Mouse (Mus musculus): Measurements from ENCODE around the gene Ube2q1.

Ube2q1 gene

DNA sequence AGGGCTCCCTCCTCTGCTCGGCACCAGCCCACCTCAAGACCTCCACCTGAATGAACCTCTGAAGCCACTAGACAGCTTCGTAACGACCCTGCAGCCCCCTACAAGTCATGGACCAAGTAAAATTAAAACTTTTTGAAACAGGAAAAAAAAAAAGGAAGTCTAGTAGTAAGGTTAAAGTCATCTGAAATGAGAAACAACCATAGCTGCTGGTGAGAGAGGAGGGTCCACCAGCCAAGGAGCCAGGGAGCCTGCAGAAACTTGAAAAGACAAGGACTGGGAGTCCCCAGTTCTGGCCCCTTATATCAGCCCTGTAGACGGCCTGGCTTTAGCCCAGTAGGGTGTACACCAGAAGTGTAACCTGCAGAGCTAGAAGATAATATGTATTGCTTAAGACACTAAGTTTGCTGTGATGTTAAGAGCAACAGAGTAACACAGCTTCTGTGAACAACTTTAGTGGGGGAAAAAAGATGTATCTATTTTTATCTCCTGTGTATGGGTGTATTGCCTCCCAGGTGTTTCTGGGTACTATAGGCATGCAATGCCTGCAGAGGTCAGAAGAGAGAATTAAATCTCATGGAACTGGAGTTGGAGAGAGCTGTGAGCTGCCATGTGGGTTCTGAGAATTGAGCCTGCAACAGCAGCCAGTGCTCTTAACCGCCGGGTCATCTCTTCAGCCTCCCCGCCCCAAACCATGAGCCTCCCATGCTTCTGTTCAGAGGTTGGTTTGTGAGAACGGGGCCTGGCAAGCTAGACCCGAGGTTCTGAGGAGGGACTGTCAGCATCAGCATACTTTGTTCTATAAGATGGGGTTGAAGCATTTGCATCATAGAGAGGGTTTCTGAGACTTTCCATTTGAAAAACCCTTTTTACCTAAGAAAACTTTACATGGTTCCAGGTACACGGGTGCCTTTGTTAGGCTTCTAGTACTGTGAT lies 48.4 kb downstream of the Ube2q1 start:
- DNase-seq: no peak

DNA sequence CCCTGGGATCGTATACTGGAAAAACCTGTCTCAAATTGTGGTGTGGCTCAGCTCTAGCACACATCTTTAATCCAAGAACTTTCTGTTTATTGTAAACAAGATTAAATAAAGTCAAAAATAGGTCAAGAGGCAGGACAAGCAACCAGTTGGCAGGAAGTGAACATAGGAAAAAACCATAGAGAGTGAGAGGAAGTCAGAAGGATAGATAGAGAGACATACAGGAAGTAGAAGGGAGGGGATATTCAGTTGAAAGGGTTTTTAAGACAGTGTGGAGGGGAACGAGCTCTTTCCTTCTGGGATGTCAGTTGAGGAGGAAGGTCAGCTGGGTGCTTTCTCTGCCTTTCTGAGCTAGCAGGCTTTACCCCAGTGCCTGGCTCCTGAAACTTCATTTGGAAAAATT lies 50.2 kb downstream of the Ube2q1 start:
- DNase-seq: no peak

DNA sequence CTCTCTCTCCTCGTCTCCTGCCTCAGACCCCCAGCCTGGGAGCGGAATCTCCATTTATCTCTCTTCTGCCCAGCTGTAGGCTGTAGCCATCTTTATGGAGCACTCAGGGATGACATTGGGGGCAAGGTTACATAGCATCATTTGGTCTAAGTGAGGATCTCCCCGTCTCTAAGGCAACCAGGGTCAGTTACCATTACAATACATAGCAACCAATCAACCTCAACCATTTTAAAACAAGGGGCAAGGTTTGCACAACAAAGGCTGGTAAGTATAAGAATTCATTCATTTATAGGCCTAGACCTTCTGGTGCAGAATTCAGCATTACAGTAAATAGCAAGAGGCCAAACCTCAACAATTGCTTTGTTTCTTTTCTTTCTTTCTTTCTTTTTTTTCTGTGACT lies 52.9 kb downstream of the Ube2q1 start:
- no peak for DNase-seq

DNA sequence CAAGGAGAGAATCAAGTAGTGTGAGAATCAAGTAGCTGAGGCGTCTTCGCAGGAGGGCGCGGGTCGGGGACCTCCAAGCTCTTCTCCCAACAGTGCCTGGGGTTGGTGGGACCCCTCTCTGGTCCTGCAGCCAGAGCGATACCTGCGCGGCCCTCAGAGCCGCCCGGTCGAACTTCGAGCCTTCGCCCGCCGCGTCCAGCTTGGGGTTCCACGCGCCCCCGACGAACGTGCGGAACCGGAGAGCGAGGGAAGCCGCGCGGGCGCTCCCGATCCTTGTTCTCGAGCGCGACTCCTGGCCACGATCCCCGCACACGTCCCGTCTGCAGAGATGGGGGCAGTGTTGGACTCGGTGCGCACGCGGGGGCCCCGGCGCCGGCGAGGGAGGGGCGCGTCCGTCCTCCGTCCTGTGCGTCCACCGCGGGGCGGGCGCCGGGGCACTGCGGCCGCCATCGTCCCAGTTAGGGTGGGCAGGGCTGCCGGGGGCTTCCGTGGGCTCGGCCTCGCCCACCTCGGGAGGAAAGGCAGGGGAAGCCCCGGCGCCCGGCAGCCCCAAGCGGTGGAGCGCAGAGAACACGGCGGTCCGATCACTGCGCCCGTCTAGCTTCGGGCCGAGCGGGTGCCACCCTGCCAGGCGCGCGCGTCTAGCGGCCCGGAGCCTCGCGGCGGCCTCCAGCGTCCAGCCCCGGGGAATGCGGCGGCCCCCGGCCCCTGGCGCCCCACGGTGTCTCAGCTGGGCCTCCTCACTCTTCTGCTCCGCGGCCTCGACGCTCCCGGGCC lies 57.6 kb downstream of the Ube2q1 start, which contains the start of gene She:
She (plus strand) TSS at position 556 of the 777 bp plus-strand sequence.
- DNase-seq: no peak

Measured in thymus, postnatal 25 days (tissue).